Mouse (Mus musculus): Measurements from ENCODE around the gene Ins2. TPM values are rescaled to one million over a fixed set of nuclear protein-coding genes. Genes with fewer than 3 reads are reported as not detected.

Ins2 gene
- polyA plus RNA-seq, 1 experiment from 2014 or later: 0.75 TPM

- H3K9me3 ChIP-seq (replicated peaks; ENCODE audit: control insufficient read depth, low read length): no peaks in the 10 kb centered on the region
- WGBS: under 1% methylated on average over 41 of the region's 43 CpGs
- H3K4me2 ChIP-seq (ENCODE audit: low read depth, low read length): peak overlapping the region; percentile 52
- peak overlapping the region; percentile 96 for H3K27ac ChIP-seq (ENCODE audit: low read length)
- peaks cover 52% of the 10 kb centered on the region for H3K27me3 ChIP-seq (ENCODE audit: control insufficient read depth, insufficient read depth, low read length)
- ATAC-seq (replicated peaks; ENCODE audit: extremely low read depth, insufficient read depth, low FRiP score): 0 out of 2 replicates have a peak, but pooled peaks have one; percentile 0
- H3K9ac ChIP-seq (ENCODE audit: low read length): peak overlapping the region; percentile 91
- H3K4me3 ChIP-seq (ENCODE audit: low read length): peak overlapping the region; percentile 74
- no peaks in the 10 kb centered on the region for H3K36me3 ChIP-seq (ENCODE audit: control insufficient read depth, insufficient read depth)
- no peaks in the 10 kb centered on the region; the same call in none of the 2 replicates for H3K4me1 ChIP-seq (ENCODE audit: control insufficient read depth, insufficient read depth, low read length)
Measured at GRCm38 (mm10) chr7:142659767-142660650, 83.2 kb downstream of the Ins2 start.

- ATAC-seq (replicated peaks; ENCODE audit: extremely low read depth, insufficient read depth, low FRiP score): peak; percentile 69
- Histone ChIP-seq H3K9ac (ENCODE audit: low read length) (peak overlapping the region; percentile 91), H3K4me1 (ENCODE audit: control insufficient read depth, insufficient read depth, low read length) (no peaks in the 10 kb centered on the region; the same call in none of the 2 replicates), H3K4me2 (ENCODE audit: low read depth, low read length) (peak overlapping the region; percentile 52), H3K27me3 (ENCODE audit: control insufficient read depth, insufficient read depth, low read length) (peaks cover 56% of the 10 kb centered on the region), H3K27ac (ENCODE audit: low read length) (peak overlapping the region; percentile 96), H3K36me3 (ENCODE audit: control insufficient read depth, insufficient read depth) (0 out of 2 replicates have a peak, but pooled peaks cover 3% of the 10 kb centered on the region), H3K4me3 (ENCODE audit: low read length) (peak overlapping the region; percentile 74), H3K9me3 (replicated peaks; ENCODE audit: control insufficient read depth, low read length) (no peaks in the 10 kb centered on the region)
- WGBS: under 1% methylated on average over 49 of the region's 70 CpGs
Measured at GRCm38 (mm10) chr7:142659181-142659681, 84.0 kb downstream of the Ins2 start.

GRCm38 (mm10) chr7:142658681-142659180, 84.5 kb downstream of the Ins2 start:
- H3K4me2 ChIP-seq (ENCODE audit: low read depth, low read length): peak overlapping the region; percentile 52
- peaks cover 56% of the 10 kb centered on the region for H3K27me3 ChIP-seq (ENCODE audit: control insufficient read depth, insufficient read depth, low read length)
- no peak for ATAC-seq (replicated peaks; ENCODE audit: extremely low read depth, insufficient read depth, low FRiP score)
- no peaks in the 10 kb centered on the region for H3K9me3 ChIP-seq (replicated peaks; ENCODE audit: control insufficient read depth, low read length)
- H3K9ac ChIP-seq (ENCODE audit: low read length): peak overlapping the region; percentile 91
- peaks cover 3% of the 10 kb centered on the region; the same call in 1 of the 2 replicates for H3K36me3 ChIP-seq (ENCODE audit: control insufficient read depth, insufficient read depth)
- H3K27ac ChIP-seq (ENCODE audit: low read length): peak overlapping the region; percentile 94
- H3K4me1 ChIP-seq (ENCODE audit: control insufficient read depth, insufficient read depth, low read length): no peaks in the 10 kb centered on the region; the same call in none of the 2 replicates
- H3K4me3 ChIP-seq (ENCODE audit: low read length): peak overlapping the region; percentile 74
- 0% methylated on average over 35 of the region's 40 CpGs for WGBS

- H3K9me3 ChIP-seq (replicated peaks; ENCODE audit: control insufficient read depth, low read length): no peaks in the 10 kb centered on the region
- peak overlapping the region; percentile 74 for H3K4me3 ChIP-seq (ENCODE audit: low read length)
- ATAC-seq (replicated peaks; ENCODE audit: extremely low read depth, insufficient read depth, low FRiP score): no peak; the same call in 1 of the 2 replicates
- peak overlapping the region; percentile 91 for H3K9ac ChIP-seq (ENCODE audit: low read length)
- no peaks in the 10 kb centered on the region; the same call in none of the 2 replicates for H3K4me1 ChIP-seq (ENCODE audit: control insufficient read depth, insufficient read depth, low read length)
- peaks cover 49% of the 10 kb centered on the region for H3K27me3 ChIP-seq (ENCODE audit: control insufficient read depth, insufficient read depth, low read length)
- WGBS: 2% methylated on average over 33 of the region's 34 CpGs
- H3K36me3 ChIP-seq (ENCODE audit: control insufficient read depth, insufficient read depth): peaks cover 7% of the 10 kb centered on the region; the same call in 1 of the 2 replicates
- H3K27ac ChIP-seq (ENCODE audit: low read length): peak overlapping the region; percentile 94
- H3K4me2 ChIP-seq (ENCODE audit: low read depth, low read length): peak overlapping the region; percentile 52
Measured at GRCm38 (mm10) chr7:142657821-142658614, 85.2 kb downstream of the Ins2 start.

- H3K27ac ChIP-seq (ENCODE audit: low read length): peak overlapping the region; percentile 94
- H3K4me1 ChIP-seq (ENCODE audit: control insufficient read depth, insufficient read depth, low read length): no peaks in the 10 kb centered on the region; the same call in none of the 2 replicates
- H3K27me3 ChIP-seq (ENCODE audit: control insufficient read depth, insufficient read depth, low read length): peaks cover 43% of the 10 kb centered on the region
- H3K9ac ChIP-seq (ENCODE audit: low read length): peak overlapping the region; percentile 91
- peak overlapping the region; percentile 52 for H3K4me2 ChIP-seq (ENCODE audit: low read depth, low read length)
- peak overlapping the region; percentile 74 for H3K4me3 ChIP-seq (ENCODE audit: low read length)
- peak; percentile 29; the same call in 1 of the 2 replicates for ATAC-seq (replicated peaks; ENCODE audit: extremely low read depth, insufficient read depth, low FRiP score)
- H3K36me3 ChIP-seq (ENCODE audit: control insufficient read depth, insufficient read depth): peaks cover 7% of the 10 kb centered on the region; the same call in 1 of the 2 replicates
- WGBS: 24% methylated on average over 7 of the region's 9 CpGs
- no peaks in the 10 kb centered on the region for H3K9me3 ChIP-seq (replicated peaks; ENCODE audit: control insufficient read depth, low read length)
Measured at GRCm38 (mm10) chr7:142657341-142657791, 85.8 kb downstream of the Ins2 start.

GRCm38 (mm10) chr7:142656055-142656454, 87.1 kb downstream of the Ins2 start:
- peak overlapping the region; percentile 49 for H3K4me3 ChIP-seq (ENCODE audit: low read length)
- peaks cover 41% of the 10 kb centered on the region for H3K27me3 ChIP-seq (ENCODE audit: control insufficient read depth, insufficient read depth, low read length)
- peak overlapping the region; percentile 42 for H3K27ac ChIP-seq (ENCODE audit: low read length)
- H3K9ac ChIP-seq (ENCODE audit: low read length): peak overlapping the region; percentile 74
- peaks cover 13% of the 10 kb centered on the region; the same call in 1 of the 2 replicates for H3K36me3 ChIP-seq (ENCODE audit: control insufficient read depth, insufficient read depth)
- ATAC-seq (replicated peaks; ENCODE audit: extremely low read depth, insufficient read depth, low FRiP score): 0 out of 2 replicates have a peak, but pooled peaks have one; percentile 5
- H3K9me3 ChIP-seq (replicated peaks; ENCODE audit: control insufficient read depth, low read length): no peaks in the 10 kb centered on the region
- H3K4me1 ChIP-seq (ENCODE audit: control insufficient read depth, insufficient read depth, low read length): no peaks in the 10 kb centered on the region; the same call in 1 of the 2 replicates
- H3K4me2 ChIP-seq (ENCODE audit: low read depth, low read length): peak overlapping the region; percentile 52
- WGBS: 39% methylated on average over 4 of the region's 4 CpGs

- no peak for ATAC-seq (replicated peaks; ENCODE audit: extremely low read depth, insufficient read depth, low FRiP score)
- Histone ChIP-seq H3K27me3 (ENCODE audit: control insufficient read depth, insufficient read depth, low read length) (peaks cover 39% of the 10 kb centered on the region), H3K9me3 (replicated peaks; ENCODE audit: control insufficient read depth, low read length) (no peaks in the 10 kb centered on the region), H3K36me3 (ENCODE audit: control insufficient read depth, insufficient read depth) (peaks cover 13% of the 10 kb centered on the region; the same call in 1 of the 2 replicates), H3K4me3 (ENCODE audit: low read length) (peak overlapping the region; percentile 49), H3K4me2 (ENCODE audit: low read depth, low read length) (peak overlapping the region; percentile 52), H3K27ac (ENCODE audit: low read length) (peak overlapping the region; percentile 26; the same call in 1 of the 2 replicates), H3K4me1 (ENCODE audit: control insufficient read depth, insufficient read depth, low read length) (no peaks in the 10 kb centered on the region; the same call in 1 of the 2 replicates), H3K9ac (ENCODE audit: low read length) (peak overlapping the region; percentile 35; the same call in 1 of the 2 replicates)
- WGBS: 24% methylated on average over 11 of the region's 11 CpGs
Measured at GRCm38 (mm10) chr7:142655633-142656032, 87.5 kb downstream of the Ins2 start.

GRCm38 (mm10) chr7:142653726-142654125, 89.5 kb downstream of the Ins2 start:
- H3K4me2 ChIP-seq (ENCODE audit: low read depth, low read length): no peak overlapping the region
- no peak for ATAC-seq (replicated peaks; ENCODE audit: extremely low read depth, insufficient read depth, low FRiP score)
- no peaks in the 10 kb centered on the region for H3K9me3 ChIP-seq (replicated peaks; ENCODE audit: control insufficient read depth, low read length)
- peaks cover 13% of the 10 kb centered on the region; the same call in 1 of the 2 replicates for H3K36me3 ChIP-seq (ENCODE audit: control insufficient read depth, insufficient read depth)
- 23% methylated on average over 18 of the region's 18 CpGs for WGBS
- peaks cover 31% of the 10 kb centered on the region for H3K27me3 ChIP-seq (ENCODE audit: control insufficient read depth, insufficient read depth, low read length)
- H3K9ac ChIP-seq (ENCODE audit: low read length): no peak overlapping the region
- no peaks in the 10 kb centered on the region; the same call in 1 of the 2 replicates for H3K4me1 ChIP-seq (ENCODE audit: control insufficient read depth, insufficient read depth, low read length)
- no peak overlapping the region for H3K4me3 ChIP-seq (ENCODE audit: low read length)
- no peak overlapping the region for H3K27ac ChIP-seq (ENCODE audit: low read length)
